Mouse (Mus musculus) liver, embryonic 15.5 days (tissue): ENCODE results near the gene Far2. TPM values are rescaled to one million over a fixed set of nuclear protein-coding genes. Genes with fewer than 3 reads are reported as not detected.

Source experiments
- ATAC-seq: fragments of 200-750 bp; cut with Nextera tagmentation; 2 replicates; pipeline ENCODE4 v1.8.0; 2017; ENCODE audit warnings: moderate number of reproducible peaks, mild to moderate bottlenecking, moderate library complexity; ENCODE audit not compliant: insufficient read depth
- H3K27ac ChIP-seq: fragments of 300-500 bp; sonication (generic); replicated peaks from 2 replicates; pipeline ENCODE4 v1.5.1; 2015; ENCODE audit warnings: mild to moderate bottlenecking, inconsistent platforms
- H3K27me3 ChIP-seq: fragments of 300-500 bp; sonication (generic); 2 replicates; pipeline ENCODE4 v1.6.1; 2015; ENCODE audit warnings: mild to moderate bottlenecking, inconsistent platforms
- H3K36me3 ChIP-seq: fragments of 300-500 bp; sonication (generic); replicated peaks from 2 replicates; pipeline ENCODE4 v1.6.1; 2015; ENCODE audit warnings: moderate library complexity, mild to moderate bottlenecking, inconsistent platforms
- H3K4me1 ChIP-seq: fragments of 300-500 bp; sonication (generic); replicated peaks from 2 replicates; pipeline ENCODE4 v1.6.1; 2015; ENCODE audit warnings: inconsistent platforms
- H3K4me2 ChIP-seq: fragments of 300-500 bp; sonication (generic); 2 replicates; pipeline ENCODE4 v1.6.1; 2015; ENCODE audit warnings: moderate library complexity, mild to moderate bottlenecking, inconsistent platforms
- H3K4me3 ChIP-seq: fragments of 300-500 bp; sonication (generic); replicated peaks from 2 replicates; pipeline ENCODE4 v1.5.1; 2015; ENCODE audit warnings: mild to moderate bottlenecking, inconsistent platforms
- H3K9ac ChIP-seq: fragments of 300-500 bp; sonication (generic); 2 replicates; pipeline ENCODE4 v1.6.1; 2015; ENCODE audit warnings: moderate library complexity, mild to moderate bottlenecking, inconsistent platforms
- H3K9me3 ChIP-seq: fragments of 300-500 bp; sonication (generic); replicated peaks from 2 replicates; pipeline ENCODE4 v1.6.1; 2016; ENCODE audit warnings: inconsistent platforms
- WGBS: fragments of 180-500 bp; shearing (Covaris S2); methylation state at CpG from one replicate; pipeline ENCODE4 v1.1.7; 2015; ENCODE audit warnings: mixed read lengths; ENCODE audit not compliant: insufficient replicate concordance; 5-methylcytosine and 5-hydroxymethylcytosine counted together
- polyA plus RNA-seq: library from polyadenylated mRNA; unstranded; fragments of >200 nt; fragmentation: Nextera tagmentation; extraction: Ambion mirVana; gene quantifications from 2 replicates; pipeline ENCODE4 v1.2.1, GENCODE M21; 2015

The Far2 gene
- polyA plus RNA-seq: 1.7 and 2.0 TPM in 2 replicates

- 5% methylated on average over 34 of the region's 34 CpGs for WGBS
- ATAC-seq: 0 out of 2 replicates have a peak, but pooled peaks have one; percentile 37
These were observed at the start of gene Far2 for GRCm38 (mm10) chr6:148046881-148047649. Gene Far2, plus strand, starts transcription at chr6:148047259.

GRCm38 (mm10) chr6:148000483-148000882, 46.6 kb upstream of the Far2 start:
- Histone ChIP-seq H3K27ac (no peak overlapping the region), H3K4me2 (no peak overlapping the region), H3K9me3 (no peaks in the 10 kb centered on the region), H3K4me3 (no peak overlapping the region), H3K4me1 (no peaks in the 10 kb centered on the region), H3K9ac (no peak overlapping the region), H3K27me3 (no peaks in the 10 kb centered on the region), H3K36me3 (no peaks in the 10 kb centered on the region)
- 41% methylated on average over 2 of the region's 2 CpGs for WGBS
- no peak for ATAC-seq

More at GRCm38 (mm10) chr6:148046881-148047649, at the start of gene Far2:
- H3K9ac ChIP-seq: no peak within 1 kb of the TSS
- no peak within 1 kb of the TSS; the same call in 1 of the 2 replicates for H3K4me2 ChIP-seq
- H3K36me3 ChIP-seq: no peaks in the 10 kb centered on the region
- no peak within 1 kb of the TSS for H3K27ac ChIP-seq
- no peaks in the 10 kb centered on the region for H3K9me3 ChIP-seq
- no peaks in the 10 kb centered on the region for H3K4me1 ChIP-seq
- peaks cover 17% of the 10 kb centered on the region for H3K27me3 ChIP-seq
- H3K4me3 ChIP-seq: no peak within 1 kb of the TSS

GRCm38 (mm10) chr6:148001071-148001470, 46.0 kb upstream of the Far2 start:
- Histone ChIP-seq H3K27ac (no peak overlapping the region), H3K4me2 (no peak overlapping the region), H3K9ac (no peak overlapping the region), H3K4me1 (no peaks in the 10 kb centered on the region), H3K4me3 (no peak overlapping the region), H3K36me3 (no peaks in the 10 kb centered on the region), H3K27me3 (no peaks in the 10 kb centered on the region), H3K9me3 (no peaks in the 10 kb centered on the region)
- no peak for ATAC-seq
- 15% methylated on average over 3 of the region's 3 CpGs for WGBS

DNA sequence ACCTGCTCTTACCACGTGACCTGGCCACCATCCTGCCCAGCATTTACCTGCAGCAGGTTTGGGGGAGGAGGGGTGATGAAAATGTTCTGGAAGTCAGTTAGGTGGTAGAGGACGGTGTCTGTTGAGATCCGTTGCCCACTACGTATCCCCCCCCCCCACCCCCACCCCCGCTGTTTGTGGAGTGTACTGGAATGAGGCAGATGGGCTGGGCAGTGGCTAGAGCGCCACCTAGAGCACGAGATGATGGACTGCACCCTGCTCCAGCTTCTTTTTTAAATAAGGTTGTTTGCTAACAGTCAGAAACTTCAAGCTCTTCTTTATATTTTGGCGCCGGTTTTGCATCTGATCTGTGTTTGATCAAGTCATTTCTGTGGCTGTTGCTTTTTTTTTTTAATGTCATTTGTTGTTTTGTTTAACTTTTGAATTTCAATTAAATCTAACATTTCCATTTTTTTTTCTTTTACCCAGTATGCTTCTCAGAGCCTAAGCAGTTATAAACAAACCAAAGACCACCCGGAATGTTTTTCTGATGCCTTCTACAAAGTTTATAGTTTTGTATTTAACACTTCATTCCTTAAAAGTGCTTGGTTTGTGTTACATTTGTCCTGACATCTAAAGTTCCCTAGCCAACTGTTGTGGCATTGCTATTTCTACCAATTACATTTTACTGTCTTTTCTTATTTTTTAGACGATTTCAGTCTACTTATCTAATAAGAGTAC, 40.8 kb upstream of the Far2 start:
- Histone ChIP-seq H3K4me1 (no peaks in the 10 kb centered on the region), H3K4me3 (no peak overlapping the region), H3K27ac (no peak overlapping the region), H3K9me3 (no peaks in the 10 kb centered on the region), H3K36me3 (no peaks in the 10 kb centered on the region), H3K4me2 (no peak overlapping the region), H3K27me3 (no peaks in the 10 kb centered on the region), H3K9ac (no peak overlapping the region)
- no peak for ATAC-seq
- 52% methylated on average over 11 of the region's 11 CpGs for WGBS

DNA sequence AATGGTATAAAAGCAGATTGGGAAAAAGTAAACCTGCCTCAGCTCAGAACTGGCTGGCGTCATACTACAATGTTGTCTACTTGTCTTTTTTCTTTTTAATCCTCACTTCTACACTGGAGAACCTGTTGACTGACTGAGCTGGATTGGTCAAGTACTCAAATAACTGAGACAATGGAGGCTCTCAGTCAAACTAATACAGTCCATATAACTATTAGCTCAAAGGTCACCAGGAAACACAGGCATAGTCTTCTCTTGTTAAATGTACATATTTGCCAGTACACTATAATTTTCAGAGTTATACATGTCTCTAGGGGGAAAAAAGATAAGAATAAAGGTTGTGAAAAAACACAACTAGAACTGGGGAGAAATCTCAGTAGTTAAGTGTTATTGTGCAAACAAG, 6.3 kb upstream of the Far2 start:
- no peak overlapping the region for H3K9ac ChIP-seq
- H3K9me3 ChIP-seq: no peaks in the 10 kb centered on the region
- H3K27ac ChIP-seq: no peak overlapping the region
- WGBS: 71% methylated on average over 1 of the region's 1 CpGs
- H3K4me3 ChIP-seq: no peak overlapping the region
- no peaks in the 10 kb centered on the region for H3K4me1 ChIP-seq
- H3K4me2 ChIP-seq: no peak overlapping the region
- H3K27me3 ChIP-seq: no peaks in the 10 kb centered on the region
- no peak for ATAC-seq
- H3K36me3 ChIP-seq: no peaks in the 10 kb centered on the region

DNA sequence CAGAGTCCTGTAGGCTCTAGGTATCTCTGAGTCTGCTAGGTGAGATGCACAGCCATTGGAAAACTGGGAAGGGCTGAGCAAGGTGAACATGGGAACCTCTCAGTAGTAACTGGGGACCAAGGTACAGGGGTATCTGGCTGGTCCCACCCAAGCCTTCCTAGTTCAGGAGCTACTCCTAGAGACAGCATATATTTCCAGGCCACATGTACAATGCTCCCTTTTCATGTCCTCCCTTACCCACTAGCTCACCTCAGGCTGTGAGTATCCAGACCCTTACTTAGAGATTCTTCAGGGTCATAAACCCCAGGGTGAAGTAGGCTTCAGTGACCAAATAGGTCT, 560 bp downstream of the Far2 start:
- Histone ChIP-seq H3K9me3 (no peaks in the 10 kb centered on the region), H3K36me3 (no peaks in the 10 kb centered on the region), H3K9ac (no peak overlapping the region), H3K4me3 (no peak overlapping the region), H3K27ac (no peak overlapping the region), H3K27me3 (peaks cover 17% of the 10 kb centered on the region), H3K4me1 (no peaks in the 10 kb centered on the region), H3K4me2 (no peak overlapping the region)
- no peak for ATAC-seq

DNA sequence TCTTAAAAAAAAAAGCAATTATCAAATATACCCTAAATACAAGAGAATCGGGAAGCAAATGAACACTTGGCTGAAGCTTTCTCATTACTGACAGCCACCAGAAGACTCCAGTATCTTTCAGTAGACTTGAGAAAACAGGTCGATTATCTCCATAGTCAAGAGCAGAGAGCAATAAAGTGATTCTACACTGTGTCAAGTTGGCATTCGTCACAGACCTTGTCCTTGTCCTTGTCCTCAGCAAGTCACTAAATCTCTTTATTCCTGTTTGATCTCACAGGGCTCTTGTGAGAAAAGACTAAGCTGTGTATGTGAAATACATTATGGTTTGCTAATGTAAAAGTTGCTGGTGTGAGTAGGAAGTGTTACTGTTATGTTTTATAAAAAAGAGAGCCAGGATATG, 16.1 kb downstream of the Far2 start:
- no peak overlapping the region for H3K9ac ChIP-seq
- H3K27me3 ChIP-seq: no peaks in the 10 kb centered on the region
- no peak overlapping the region for H3K27ac ChIP-seq
- 51% methylated on average over 3 of the region's 3 CpGs for WGBS
- no peaks in the 10 kb centered on the region for H3K9me3 ChIP-seq
- no peak overlapping the region for H3K4me3 ChIP-seq
- H3K4me2 ChIP-seq: no peak overlapping the region
- ATAC-seq: no peak
- H3K4me1 ChIP-seq: no peaks in the 10 kb centered on the region
- H3K36me3 ChIP-seq: no peaks in the 10 kb centered on the region

- H3K9ac ChIP-seq: no peak overlapping the region
- no peaks in the 10 kb centered on the region for H3K4me1 ChIP-seq
- H3K27me3 ChIP-seq: no peaks in the 10 kb centered on the region
- no peak overlapping the region for H3K4me3 ChIP-seq
- 69% methylated on average over 5 of the region's 5 CpGs for WGBS
- no peak overlapping the region for H3K4me2 ChIP-seq
- no peak overlapping the region for H3K27ac ChIP-seq
- no peaks in the 10 kb centered on the region for H3K36me3 ChIP-seq
- H3K9me3 ChIP-seq: no peaks in the 10 kb centered on the region
- no peak for ATAC-seq
These were observed 19.2 kb downstream of the Far2 start for GRCm38 (mm10) chr6:148066267-148066666.

- Histone ChIP-seq H3K27ac (no peak overlapping the region), H3K4me3 (no peak overlapping the region), H3K4me2 (no peak overlapping the region), H3K9me3 (no peaks in the 10 kb centered on the region), H3K36me3 (no peaks in the 10 kb centered on the region), H3K27me3 (no peaks in the 10 kb centered on the region), H3K9ac (no peak overlapping the region), H3K4me1 (no peaks in the 10 kb centered on the region)
- 69% methylated on average over 4 of the region's 4 CpGs for WGBS
- no peak for ATAC-seq
These were observed 21.7 kb downstream of the Far2 start for GRCm38 (mm10) chr6:148068786-148069185.

- Histone ChIP-seq H3K9ac (no peak overlapping the region), H3K9me3 (no peaks in the 10 kb centered on the region), H3K36me3 (no peaks in the 10 kb centered on the region), H3K4me1 (no peaks in the 10 kb centered on the region), H3K27ac (no peak overlapping the region), H3K4me3 (no peak overlapping the region), H3K4me2 (no peak overlapping the region), H3K27me3 (no peaks in the 10 kb centered on the region)
- no peak for ATAC-seq
- WGBS: 63% methylated on average over 3 of the region's 3 CpGs
These were observed 26.5 kb downstream of the Far2 start for GRCm38 (mm10) chr6:148073599-148073998.

DNA sequence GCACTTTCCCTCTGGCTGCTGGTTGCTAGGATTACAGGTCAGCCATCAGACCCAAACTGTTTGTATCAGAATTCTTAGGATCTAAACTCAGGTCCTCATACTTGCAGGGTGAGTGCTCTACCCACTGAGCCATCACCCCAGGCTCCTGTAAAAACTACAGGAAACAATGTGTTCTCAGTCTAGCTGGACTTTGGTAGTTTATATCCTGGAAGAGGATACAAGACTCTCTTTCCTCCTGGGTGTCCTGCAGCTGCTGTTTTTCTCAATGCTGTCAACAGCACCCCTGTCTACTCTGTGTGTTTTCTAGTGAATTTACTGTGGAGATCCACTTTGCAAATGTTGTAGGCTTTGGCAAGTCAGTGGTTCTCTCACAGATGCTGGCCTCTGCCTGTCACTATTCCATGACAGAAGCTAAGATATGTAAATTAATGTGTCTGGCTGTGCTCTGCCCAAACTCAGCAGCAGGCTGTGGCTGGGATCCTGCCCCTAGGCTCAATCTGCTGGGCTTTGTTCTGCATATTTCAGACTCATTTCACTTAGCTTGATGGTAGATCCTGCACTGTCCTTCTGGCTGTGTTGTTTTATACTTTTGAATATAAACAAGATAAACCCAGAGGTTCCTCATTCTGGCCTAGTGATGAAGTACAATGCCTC, 27.3 kb downstream of the Far2 start:
- Histone ChIP-seq H3K4me2 (no peak overlapping the region), H3K9ac (no peak overlapping the region), H3K4me3 (no peak overlapping the region), H3K27ac (no peak overlapping the region), H3K9me3 (no peaks in the 10 kb centered on the region), H3K4me1 (no peaks in the 10 kb centered on the region), H3K36me3 (no peaks in the 10 kb centered on the region), H3K27me3 (no peaks in the 10 kb centered on the region)
- no peak for ATAC-seq
